Mouse (Mus musculus): Measurements from ENCODE around the gene Dazap1.
A peak's percentile ranks its signal among the peaks of the same experiment; 100 is the strongest.

Gene Dazap1

DNA sequence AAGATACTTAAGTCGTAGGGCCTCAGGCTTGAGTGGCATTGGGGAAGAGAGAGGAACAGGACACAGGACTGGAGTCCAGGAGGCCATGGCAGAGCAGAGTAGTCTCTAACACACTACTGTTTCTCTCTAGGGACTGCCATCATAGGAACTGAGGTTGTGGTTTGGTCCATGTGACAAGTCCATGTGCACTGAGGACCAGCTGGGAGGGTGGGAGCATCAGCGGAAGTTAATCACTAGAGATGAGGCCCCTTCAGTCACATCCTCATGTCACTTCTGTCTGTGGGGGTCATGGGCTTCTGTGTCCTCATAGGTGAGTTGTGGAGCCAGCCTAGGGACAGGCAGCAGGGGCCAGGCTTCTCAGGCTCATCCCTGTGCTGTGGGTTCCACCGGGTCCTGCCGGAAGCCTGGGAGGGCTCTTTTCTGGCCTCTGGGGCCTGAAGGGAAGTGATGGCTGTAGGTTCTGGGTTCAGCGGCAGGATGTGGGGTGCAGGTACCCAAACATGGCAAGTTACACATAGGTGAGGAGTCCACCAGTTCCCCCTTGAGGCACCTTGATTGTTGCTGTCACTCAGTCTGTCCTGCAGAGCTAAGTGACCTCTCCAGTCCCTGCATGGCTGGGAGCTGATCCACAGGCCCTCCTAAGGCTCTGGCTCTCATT, 10.0 kb downstream of the Dazap1 start:
- ATAC-seq (ENCODE audit: low TSS enrichment), result no peak

DNA sequence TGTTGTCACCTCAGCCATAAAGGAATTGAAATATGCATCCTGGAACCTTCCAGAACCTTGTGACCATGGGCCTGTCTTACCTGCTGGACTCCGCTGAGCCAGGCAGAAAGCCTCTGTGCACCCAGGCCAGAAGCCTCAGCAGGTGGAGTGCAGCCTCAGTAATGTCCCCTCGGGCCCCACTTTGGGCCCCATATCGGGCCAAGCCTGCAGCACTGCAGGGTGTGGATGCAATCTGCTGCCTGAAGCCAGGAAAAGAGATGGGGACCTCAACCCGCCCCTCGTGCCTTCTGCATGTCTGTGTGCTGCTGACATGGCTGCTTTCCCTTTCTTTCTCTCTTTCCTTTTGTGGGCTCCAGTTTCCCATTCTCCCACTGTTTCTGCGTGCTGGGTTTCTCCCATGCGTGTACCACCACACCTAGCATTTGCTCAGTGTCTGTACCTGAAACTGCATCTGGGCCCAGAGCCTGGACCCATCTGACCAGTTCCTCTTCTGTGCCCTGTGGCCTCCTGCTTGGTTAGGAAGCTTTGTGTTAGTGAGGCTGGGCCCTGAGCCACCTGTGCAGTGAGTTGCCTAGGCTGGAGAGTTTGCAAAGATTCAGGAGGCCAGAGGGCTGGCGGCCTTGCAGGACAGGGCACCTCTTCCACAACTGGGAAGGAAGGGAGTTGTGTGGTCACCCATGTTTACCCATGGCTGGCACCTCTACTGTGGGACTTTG, 10.7 kb downstream of the Dazap1 start:
- ATAC-seq (ENCODE audit: low TSS enrichment), result no peak

DNA sequence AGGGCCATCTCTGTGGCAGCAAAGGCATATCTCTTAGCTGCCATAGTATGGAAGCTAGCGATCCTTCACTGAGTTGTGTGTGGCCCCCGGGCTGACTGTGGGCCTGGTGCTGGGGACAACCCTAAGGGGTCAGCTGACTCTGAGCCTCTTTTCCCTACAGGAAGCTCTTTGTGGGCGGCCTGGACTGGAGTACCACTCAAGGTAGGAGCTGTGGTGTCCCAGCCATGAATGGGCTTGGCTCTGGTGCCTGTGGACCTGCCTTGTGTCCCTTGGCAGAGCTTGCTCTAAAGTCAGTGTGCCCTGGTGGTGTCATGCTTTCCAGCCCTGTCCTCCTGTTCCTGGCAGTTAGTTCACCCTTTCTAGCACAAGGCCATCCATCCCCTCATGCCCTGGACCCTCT, 12.6 kb downstream of the Dazap1 start:
- ATAC-seq (ENCODE audit: low TSS enrichment), result no peak

DNA sequence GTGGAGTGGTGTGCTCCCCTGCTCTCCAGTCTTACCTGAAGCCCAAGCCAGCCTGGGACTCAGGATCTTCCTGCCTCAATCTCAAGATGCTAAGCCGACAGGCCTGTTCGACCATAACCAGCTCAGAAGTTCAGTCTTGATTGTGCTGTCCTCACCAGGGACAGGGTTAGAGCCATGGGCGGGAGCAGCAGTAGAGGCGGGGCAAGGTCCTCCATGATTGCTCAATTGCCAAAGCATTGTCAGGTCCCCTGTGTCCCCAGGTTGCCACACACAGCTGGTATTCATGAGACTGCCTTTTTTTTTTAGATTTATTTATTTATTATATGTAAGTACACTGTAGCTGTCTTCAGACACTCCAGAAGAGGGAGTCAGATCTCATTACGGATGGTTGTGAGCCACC, 15.0 kb downstream of the Dazap1 start:
- no peak for ATAC-seq (ENCODE audit: low TSS enrichment)

DNA sequence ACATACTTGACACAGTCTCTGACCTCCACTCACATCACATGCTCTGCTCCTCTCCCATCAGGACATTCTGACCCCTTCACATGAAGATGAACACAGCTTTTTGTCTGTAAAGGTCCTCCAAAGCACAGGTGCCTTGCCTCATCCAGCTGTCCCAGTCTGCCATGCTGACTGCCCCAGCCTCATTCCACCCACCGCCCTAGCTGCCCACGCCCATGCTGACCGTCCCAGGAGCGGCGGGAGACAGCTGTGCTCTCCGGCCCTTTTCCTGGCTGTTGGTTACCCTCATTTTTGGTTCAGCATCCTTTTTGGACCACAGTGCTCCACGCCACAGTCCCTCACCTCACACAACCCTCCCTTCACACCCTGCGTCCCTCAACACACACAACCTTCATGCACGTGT, 17.1 kb downstream of the Dazap1 start:
- no peak for ATAC-seq (ENCODE audit: low TSS enrichment)

DNA sequence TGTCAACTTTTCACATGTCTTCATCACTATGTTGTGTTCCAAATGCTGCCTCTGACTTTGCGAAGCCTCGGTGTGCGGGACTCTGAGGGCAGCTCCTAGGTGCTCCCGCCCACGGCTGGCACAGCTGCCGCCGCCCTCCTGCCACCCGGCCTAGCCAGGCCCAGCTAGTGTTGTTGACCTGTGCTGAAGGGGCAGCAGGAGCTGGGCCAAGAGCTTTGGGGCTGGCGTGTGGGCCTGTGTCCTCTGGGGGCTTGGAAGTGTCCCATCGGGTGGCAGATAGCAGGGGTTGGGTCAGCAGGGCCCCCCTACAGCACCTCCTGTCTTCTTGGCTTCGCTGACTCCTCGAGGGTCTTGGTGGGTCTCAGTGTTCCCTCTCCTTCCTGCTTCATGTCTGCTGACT, 18.0 kb downstream of the Dazap1 start:
- ATAC-seq (ENCODE audit: low TSS enrichment), result no peak

DNA sequence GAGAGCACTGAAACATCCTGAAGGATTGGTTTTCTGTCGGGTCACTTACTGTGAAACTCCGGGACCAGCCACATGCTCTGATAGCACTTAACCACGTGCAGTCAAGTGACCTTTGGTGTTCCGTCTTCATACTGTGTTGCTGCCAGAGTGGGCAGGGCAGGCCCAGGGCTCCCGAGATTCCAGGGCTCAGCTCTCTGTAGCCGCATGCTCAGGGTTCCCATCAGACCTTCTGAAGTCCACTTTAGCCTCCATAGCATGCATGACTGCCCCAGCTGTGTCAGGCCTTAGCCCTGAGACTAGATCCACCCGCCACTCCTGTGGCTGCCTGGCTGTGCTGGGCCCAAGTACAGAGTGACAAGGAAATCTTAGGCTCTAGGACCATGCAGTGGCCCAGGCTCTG, 20.0 kb downstream of the Dazap1 start:
- no peak for ATAC-seq (ENCODE audit: low TSS enrichment)

DNA sequence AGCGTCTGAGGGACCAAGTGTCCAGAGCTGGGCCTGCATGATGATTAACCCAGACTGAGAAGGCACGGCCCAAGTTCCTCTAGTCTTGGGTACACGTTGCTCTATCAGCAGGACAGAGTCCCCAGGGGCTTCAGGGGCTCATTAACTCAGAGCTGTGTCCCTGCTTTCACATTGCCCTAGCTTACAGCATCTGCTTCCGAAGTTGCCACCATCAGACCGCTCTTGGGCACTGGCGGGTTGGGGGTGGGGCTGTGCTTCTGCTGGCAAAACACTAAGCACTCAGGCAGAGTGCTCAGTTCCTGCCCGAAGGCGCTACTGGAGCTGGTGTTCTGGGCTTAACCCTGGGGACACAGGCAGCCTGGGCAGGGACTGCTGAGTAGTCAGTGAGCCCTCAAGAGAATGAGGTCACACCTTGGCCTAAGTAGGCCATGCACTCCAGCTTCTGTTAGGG, 20.7 kb downstream of the Dazap1 start:
- ATAC-seq (ENCODE audit: low TSS enrichment), result peak; percentile 32

DNA sequence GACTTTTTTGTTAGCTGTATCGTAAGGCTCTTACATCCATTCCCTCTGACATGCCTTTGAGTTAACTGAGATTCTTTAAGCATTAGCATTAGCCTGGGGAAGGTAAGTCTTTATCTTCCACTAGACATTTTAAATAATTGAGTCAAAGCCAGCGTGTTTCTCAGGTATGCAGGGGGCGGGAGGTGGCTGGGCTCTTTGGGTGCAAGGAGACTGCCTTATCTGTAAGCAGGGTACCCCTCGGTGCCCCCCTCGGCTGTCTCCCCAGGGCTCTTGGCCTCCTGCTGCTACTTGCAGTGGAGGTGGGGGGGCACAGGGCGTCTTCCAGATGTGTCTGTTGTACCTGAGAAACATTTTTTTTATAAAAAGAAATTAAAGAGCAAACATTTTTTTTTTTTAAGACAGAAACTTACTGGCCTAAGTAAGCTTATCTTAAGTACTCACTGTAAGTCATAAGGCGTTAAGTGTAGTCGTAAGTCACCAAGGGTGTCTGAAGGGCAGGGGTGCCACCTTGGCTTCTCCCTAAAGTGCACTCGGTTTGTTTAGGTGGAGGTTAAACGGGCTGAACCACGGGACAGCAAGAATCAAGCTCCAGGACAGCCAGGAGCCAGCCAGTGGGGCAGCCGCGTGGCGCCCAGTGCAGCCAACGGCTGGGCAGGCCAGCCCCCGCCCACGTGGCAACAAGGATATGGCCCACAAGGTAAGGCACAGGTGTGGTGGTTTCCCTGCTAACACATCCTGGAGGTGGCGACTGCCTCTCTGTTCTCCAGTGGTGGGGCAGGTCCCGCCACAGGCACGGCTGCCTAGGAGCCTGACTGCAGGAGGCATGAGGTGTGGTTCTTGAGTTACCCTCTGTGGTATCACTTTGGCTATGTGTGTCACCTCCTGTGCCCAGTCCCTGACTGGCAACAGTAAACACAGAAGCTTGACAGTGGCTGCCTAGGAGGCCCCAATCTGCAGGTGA, 21.5 kb downstream of the Dazap1 start:
- ATAC-seq (ENCODE audit: low TSS enrichment), result no peak

DNA sequence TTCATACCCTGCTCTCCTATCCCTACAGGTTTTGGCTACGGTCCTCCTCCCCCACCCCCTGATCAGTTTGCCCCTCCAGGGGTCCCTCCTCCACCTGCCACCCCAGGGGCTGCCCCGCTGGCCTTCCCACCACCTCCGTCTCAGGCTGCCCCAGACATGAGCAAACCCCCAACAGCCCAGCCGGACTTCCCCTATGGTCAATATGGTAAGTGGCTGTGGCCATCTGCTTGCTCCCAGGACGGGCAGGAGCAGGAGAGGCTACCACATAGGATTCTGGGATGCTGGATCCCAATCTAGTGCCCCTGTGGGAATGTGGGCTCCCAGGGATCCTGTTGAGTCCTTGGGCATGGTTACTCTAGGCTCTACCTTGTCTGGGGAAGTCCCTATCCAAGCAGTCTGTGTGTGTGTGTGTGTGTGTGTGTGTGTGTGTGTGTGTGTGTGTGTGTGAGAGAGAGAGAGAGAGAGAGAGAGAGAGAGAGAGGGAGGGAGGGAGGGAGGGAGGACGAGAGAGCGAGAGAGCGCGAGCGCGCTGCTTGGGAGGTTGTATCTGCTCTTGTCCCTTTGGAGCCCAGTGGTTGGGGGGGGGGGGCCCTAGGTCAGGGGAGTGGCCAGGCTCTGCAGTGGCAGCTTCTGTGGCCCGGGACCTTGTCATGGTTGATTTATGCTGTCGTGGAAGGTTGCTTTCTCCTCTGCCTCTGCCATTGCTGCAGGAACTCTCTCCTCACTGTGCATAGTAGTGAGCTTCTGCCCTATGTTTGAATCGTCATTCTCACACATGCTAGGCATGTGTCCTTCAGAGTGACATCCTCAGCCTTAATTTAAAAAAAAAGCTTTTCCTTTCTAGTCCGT, 24.2 kb downstream of the Dazap1 start:
- ATAC-seq (ENCODE audit: low TSS enrichment), result no peak

DNA sequence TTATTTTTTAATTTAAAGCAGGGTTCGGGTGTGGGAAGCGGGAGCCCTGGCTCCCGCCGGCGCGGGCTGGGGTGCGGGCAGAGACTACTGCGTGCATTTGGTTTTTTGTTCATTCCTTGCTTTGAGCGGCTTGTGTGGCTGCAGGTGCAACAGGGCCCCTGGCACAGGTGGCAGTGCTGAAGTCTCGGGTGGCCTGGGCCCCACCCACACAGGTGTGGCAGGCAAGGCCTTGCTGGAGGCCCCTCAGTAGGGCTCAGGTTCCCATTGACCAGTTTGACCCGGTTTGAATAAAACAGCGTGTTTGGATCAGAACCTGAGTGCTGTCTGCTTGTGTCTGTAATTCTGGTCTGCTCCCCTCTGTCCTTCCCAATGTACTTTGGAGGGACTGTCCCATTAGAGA, 26.8 kb downstream of the Dazap1 start:
- ATAC-seq (ENCODE audit: low TSS enrichment), result no peak

DNA sequence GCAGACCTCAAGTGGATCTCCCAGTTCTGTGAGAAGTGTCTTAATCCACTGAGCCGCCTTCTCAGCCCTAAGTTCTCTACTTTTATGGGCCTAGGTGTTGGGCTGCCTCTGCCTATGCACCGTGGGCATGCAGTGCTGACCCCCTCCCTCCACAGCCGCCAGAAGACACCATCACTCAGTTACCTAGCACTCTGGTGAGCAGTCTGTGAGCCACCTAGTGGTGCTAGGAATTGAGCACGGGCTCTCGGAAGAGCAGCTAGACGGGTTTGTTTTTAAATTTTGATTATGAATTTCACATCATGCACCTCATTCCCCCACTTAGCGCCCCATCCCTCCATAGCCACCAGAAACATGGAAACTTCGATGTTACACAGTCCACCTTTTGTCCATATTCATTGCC, 27.4 kb downstream of the Dazap1 start:
- no peak for ATAC-seq (ENCODE audit: low TSS enrichment)

DNA sequence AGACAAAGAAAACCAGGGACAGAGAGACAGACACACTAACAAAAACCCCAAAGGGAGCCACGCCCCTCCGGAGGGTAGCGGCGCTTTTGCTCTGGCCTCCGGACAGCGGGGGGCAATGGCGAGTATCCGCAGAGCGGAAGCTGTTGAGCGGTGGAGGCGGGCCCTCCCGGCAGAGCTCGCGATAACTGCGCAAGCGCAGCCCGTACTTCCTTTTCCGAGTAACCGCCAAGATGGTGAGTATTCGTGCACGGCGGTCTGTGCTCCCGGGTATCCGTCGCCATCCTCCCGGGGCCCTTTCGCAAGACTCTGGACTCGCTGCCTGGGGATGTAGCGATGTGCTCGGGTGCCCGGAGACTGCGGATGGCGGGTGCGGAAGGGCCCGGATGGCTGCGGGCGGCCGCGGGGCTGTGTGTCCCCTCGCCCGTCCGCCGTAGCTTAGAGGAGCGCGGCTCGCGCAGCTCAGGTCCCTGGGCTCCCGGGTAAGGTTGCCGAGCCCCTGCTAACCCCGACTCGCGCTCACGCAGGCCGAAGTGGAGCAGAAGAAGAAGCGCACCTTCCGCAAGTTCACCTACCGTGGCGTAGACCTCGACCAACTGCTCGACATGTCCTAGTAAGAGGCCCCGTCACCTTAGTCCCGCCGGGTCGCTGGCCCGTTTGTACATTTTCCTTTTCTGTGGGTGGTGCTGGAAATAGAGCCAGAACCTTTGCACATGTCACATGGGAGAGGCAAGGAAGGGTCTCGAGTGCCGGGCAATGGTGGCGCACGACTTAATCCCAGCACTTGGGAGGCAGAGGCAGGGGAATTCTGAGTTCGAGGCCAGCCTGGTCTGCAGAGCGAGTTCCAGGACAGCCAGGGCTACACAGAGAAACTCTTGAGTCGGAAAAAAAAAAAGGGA, 31.2 kb downstream of the Dazap1 start, which contains the start of gene Rps15:
Gene Rps15, plus strand, starts transcription at position 203 of the 896 bp plus-strand sequence.
- peak; percentile 76 for ATAC-seq (ENCODE audit: low TSS enrichment)

DNA sequence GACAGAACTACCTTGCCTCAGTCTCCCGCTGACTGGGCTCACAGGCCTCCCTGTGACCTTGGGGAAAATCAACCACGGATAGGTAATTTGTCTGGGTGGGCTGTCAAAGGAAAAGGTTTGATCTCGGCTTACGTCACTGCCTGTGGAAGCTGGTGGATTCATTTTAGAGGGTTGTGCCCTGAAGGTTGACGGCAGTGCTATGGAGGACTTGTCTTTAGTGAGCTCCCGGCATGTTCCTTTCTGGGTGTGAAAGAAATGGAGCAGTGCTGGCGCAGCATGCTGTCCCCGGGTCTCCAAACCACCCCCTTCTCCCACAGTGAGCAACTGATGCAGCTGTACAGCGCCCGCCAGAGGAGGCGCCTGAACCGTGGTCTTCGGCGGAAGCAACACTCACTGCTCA, 32.0 kb downstream of the Dazap1 start:
- no peak for ATAC-seq (ENCODE audit: low TSS enrichment)

DNA sequence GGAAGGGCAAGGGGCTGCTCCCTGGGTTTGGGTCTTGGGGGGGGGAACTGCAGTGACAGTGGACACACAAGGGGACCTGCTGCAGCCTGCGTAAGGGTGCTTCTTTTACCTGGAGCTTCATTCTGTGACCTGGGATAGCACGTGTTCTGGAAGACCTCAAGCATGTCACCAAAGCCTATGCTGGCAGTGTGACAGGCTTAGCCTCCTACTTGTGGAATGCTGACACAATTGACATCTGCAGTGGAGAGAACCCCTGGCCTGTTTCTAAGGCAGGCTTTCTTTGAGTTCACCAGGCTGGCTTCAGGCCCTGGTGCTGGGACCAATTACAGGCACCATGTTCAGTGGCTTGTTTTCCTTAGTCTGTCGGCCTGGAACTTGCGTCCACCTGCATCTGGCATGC, 33.0 kb downstream of the Dazap1 start:
- no peak for ATAC-seq (ENCODE audit: low TSS enrichment)

DNA sequence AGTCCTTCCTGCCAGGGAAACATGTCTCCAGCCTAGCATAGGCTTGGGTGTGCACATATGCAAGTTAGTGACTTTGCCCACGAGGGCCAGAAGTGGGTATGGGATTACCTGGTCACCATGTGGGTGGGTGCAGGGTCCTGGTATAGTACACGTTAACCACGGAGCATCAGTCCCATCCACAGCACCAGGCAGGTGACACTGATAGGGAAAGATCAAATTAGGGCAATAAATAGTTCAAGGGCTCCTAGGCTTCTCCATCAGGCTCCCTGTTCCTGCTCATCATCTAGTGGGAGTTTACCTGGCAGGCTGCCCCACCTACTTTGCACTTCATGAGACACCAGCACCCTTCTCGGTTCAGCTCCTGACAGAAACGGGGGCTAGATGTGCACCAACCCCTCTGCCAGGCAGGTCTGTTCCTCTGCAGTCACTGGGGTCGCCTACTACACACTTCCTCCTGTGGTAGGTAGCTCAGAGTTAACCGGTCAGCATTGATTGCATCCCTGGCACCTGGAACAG, 33.6 kb downstream of the Dazap1 start:
- no peak for ATAC-seq (ENCODE audit: low TSS enrichment)

DNA sequence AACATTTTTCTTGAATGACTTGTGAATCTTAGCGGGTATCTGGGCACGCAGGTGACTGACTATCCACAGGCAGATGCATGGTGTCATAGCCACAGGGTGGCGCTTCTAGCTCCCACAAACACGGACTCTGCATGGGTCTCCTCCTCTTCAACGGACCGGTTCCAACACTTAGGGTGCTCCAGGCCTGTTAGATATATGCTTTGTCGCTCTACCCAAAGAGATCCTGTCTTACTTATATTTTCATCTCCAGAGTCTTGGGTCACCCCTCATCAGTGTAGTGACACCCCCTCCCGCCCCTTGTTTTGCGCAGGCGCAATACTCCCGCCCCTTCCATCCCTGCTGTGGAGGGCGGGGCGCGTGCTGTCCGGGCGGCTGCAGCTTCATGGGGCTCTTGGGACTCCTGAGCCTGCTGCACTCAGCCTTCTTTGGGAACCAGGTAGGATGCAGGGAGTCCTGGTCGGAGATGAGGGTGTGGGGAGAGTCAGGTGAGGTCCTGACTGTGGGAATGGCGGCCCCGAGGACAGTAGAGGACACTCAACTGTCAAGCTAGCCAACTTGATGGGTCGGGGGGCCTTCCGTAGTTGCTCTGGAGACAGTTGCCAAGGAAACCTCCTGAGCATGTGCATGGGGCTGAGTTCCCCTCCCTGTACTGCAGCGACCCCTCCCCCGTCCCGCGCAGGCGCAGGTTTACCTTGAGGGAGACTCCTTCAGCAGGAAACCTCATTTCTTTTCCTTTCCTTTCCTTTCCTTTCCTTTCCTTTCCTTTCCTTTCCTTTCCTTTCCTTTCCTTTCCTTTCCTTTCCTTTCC, 34.5 kb downstream of the Dazap1 start, which contains the start of gene Apc2:
Gene Apc2, plus strand, starts transcription at position 360 of the 808 bp plus-strand sequence.
- peak; percentile 42 for ATAC-seq (ENCODE audit: low TSS enrichment)

DNA sequence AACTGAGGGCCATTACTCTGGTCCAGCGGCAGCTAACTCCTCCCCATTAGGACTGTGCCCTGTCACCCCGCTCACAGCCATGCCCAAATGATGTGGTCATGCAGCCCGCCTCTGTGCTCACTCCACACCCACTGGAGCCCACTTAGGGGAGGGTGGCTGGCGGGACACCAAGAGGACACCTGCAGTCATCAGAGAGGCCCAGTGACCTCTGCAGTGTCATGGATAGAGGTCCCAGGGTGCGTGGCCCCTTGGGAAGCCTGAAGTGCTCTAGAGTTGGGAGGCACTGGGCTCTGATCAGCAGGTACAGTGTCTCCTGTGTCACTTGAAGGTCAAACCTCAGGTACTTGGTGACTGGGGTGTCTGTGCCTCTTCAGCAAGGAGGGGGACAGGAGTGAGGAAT, 35.5 kb downstream of the Dazap1 start:
- no peak for ATAC-seq (ENCODE audit: low TSS enrichment)

DNA sequence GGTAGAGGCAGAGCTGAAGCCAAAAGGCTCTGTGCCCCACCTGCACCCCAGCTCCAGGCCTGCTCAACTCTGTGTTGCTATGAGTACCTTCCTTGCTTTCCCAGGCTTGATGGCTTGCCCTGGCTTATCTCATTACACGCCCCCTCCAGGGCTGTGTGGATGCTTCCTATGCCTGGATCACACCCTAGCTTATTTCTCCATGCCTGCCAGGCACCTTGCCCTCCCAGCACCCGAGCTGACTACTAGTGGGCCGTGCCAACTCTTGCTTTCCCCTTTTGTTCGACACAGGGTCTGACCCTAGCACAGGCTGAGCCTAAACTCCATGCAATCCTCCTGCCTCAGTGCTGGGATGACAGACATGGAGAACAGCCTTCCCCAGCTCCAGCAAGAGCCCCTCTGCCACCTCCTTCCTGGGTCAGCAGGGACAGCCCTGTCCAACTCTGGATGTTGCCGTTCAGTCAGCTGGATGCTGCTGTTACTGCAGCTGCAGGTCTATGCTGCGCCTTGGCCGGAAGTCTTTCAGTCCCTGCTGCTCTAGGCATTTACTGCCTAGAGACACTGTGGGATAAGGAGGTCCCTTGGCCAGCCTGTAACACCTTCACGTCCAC, 36.3 kb downstream of the Dazap1 start:
- ATAC-seq (ENCODE audit: low TSS enrichment), result no peak

All from frontal cortex, adult (tissue).